Mouse (Mus musculus) midbrain, embryonic 12.5 days (tissue): ENCODE measurements around the gene Hist1h4a. TPM values are rescaled to one million over a fixed set of nuclear protein-coding genes. Genes with fewer than 3 reads are reported as not detected.
"Not testable (repeated sequence)": the region's sequence is repeated elsewhere in the genome, so short reads cannot be mapped to it uniquely, and the experiment has no call there.

Experiments used
- ATAC-seq: fragments of 200-750 bp; cut with Nextera tagmentation; 2 replicates; pipeline ENCODE4 v1.8.0; 2017; ENCODE audit warnings: low read depth, moderate TSS enrichment, moderate library complexity; ENCODE audit not compliant: low FRiP score
- H3K27ac ChIP-seq: fragments of 300-500 bp; sonication (generic); replicated peaks from 2 replicates; pipeline ENCODE4 v1.5.1; 2016; ENCODE audit warnings: mild to moderate bottlenecking
- H3K27me3 ChIP-seq: fragments of 300-500 bp; sonication (generic); 2 replicates; pipeline ENCODE4 v1.6.1; 2016; ENCODE audit warnings: mild to moderate bottlenecking
- H3K36me3 ChIP-seq: fragments of 300-500 bp; sonication (generic); 2 replicates; pipeline ENCODE4 v1.6.1; 2016
- H3K4me1 ChIP-seq: fragments of 300-500 bp; sonication (generic); 2 replicates; pipeline ENCODE4 v1.6.1; 2016
- H3K4me2 ChIP-seq: fragments of 300-500 bp; sonication (generic); replicated peaks from 2 replicates; pipeline ENCODE4 v1.6.1; 2016; ENCODE audit warnings: mild to moderate bottlenecking, moderate library complexity
- H3K4me3 ChIP-seq: fragments of 300-500 bp; sonication (generic); 2 replicates; pipeline ENCODE4 v1.5.1; 2016; ENCODE audit warnings: mild to moderate bottlenecking
- H3K9ac ChIP-seq: fragments of 300-500 bp; sonication (generic); replicated peaks from 2 replicates; pipeline ENCODE4 v1.6.1; 2016; ENCODE audit warnings: mild to moderate bottlenecking, moderate library complexity
- H3K9me3 ChIP-seq: fragments of 300-500 bp; sonication (generic); 2 replicates; pipeline ENCODE4 v1.6.1; 2016; ENCODE audit warnings: mild to moderate bottlenecking
- WGBS: fragments of 180-500 bp; shearing (Covaris S2); methylation state at CpG from one replicate; pipeline ENCODE4 v1.1.7; 2016; 5-methylcytosine and 5-hydroxymethylcytosine counted together
- polyA plus RNA-seq: library from polyadenylated mRNA; unstranded; fragments of >200 nt; fragmentation: Nextera tagmentation; extraction: Ambion mirVana; gene quantifications from 2 replicates; pipeline ENCODE4 v1.2.1, GENCODE M21; 2016

The Hist1h4a gene
- polyA plus RNA-seq, 1 experiment from 2014 or later = 0.41 TPM

DNA sequence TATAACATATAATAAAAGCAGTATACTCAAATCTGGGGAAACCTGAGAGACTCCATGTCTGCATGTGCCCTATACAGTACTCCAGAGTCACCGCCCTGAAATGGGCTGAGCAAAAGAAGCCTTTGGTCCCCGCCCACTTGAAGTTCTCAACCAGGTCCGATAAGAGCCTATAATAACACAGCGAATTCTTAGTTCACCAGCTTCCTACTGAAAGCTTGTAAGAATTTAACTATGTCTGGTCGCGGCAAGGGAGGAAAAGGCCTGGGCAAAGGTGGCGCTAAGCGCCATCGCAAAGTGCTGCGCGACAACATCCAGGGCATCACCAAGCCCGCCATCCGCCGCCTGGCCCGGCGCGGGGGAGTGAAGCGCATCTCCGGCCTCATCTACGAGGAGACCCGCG lies 4.2 kb downstream of the Hist1h4a start, which contains the start of gene Hist1h4b:
Hist1h4b (plus strand) TSS at position 224 of the 400 bp plus-strand sequence.
- Histone ChIP-seq H3K9me3 (no peaks in the 10 kb centered on the region), H3K27ac (peak within 1 kb of the TSS; percentile 86), H3K4me3 (peak within 1 kb of the TSS; percentile 42), H3K4me1 (peaks cover 25% of the 10 kb centered on the region; the same call in 1 of the 2 replicates), H3K36me3 (no peaks in the 10 kb centered on the region), H3K4me2 (peak within 1 kb of the TSS; percentile 58), H3K9ac (peak within 1 kb of the TSS; percentile 61), H3K27me3 (no peaks in the 10 kb centered on the region)
- peak; percentile 68 for ATAC-seq
- WGBS = under 1% methylated on average over 17 of the region's 22 CpGs

DNA sequence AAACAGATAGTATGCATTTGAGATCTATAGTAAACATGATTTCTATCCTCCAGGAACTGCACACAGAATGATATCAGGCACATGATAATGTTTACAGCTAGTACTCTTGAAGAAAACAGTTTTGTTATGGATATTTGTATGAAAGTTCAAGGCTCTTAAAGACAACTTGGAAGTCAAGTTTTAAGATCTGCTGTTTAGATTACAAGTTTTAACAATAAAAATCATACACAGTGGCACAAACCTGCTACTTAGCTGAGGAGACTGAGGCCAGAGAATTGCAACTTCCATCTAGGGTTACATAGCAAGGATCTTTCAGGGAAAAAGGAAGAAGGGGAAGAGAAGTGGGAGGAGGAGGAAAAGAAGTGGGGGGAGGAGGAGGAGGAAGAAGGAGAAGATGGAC lies 6.0 kb downstream of the Hist1h4a start:
- ATAC-seq = no peak
- H3K9me3 ChIP-seq = no peaks in the 10 kb centered on the region
- no peak overlapping the region for H3K4me2 ChIP-seq
- no peaks in the 10 kb centered on the region for H3K36me3 ChIP-seq
- H3K9ac ChIP-seq = no peak overlapping the region
- peaks cover 14% of the 10 kb centered on the region; the same call in 1 of the 2 replicates for H3K4me1 ChIP-seq
- H3K27ac ChIP-seq = no peak overlapping the region
- H3K27me3 ChIP-seq = no peaks in the 10 kb centered on the region
- H3K4me3 ChIP-seq = no peak overlapping the region

DNA sequence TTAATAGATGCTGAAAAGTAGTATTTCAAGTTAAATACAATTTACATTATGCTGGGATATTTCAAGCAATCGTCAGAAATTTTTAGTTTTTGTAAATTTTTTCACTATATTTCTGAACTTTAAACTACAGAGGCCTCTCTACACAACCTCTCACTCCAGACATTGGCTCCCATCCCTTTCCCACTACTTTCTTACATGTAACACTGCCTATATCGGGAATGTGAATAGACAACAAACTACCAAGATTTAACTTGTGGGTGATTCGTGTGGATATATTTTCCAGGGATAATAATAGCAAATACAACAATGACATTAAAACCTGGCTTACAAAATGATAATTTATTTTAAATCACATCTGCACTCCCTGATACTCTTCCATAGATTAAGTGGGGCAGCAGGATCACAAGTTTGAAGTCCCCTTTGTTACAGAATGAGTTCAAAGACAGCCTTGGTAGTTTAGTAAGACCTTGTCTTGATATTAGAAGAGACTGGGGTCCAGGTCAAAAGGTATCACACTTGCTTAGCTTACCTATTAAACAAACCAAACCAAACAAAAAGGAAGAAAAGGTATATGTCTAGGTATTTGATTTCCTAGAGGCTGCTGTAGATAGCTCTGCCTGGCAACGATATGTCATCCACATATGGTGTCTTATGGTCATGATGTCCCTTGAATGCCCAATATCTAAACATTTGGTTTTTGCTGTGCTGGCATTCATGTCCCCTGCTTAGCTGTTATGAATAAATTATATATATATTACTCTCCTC lies 7.5 kb downstream of the Hist1h4a start:
- ATAC-seq = no peak
- H3K4me1 ChIP-seq = peaks cover 12% of the 10 kb centered on the region; the same call in 1 of the 2 replicates
- H3K9ac ChIP-seq = no peak overlapping the region
- H3K27me3 ChIP-seq = no peaks in the 10 kb centered on the region
- peak overlapping the region; percentile 79 for H3K27ac ChIP-seq
- peak overlapping the region; percentile 52 for H3K4me2 ChIP-seq
- H3K36me3 ChIP-seq = no peaks in the 10 kb centered on the region
- 63% methylated on average over 4 of the region's 4 CpGs for WGBS
- no peak overlapping the region for H3K4me3 ChIP-seq
- no peaks in the 10 kb centered on the region for H3K9me3 ChIP-seq

DNA sequence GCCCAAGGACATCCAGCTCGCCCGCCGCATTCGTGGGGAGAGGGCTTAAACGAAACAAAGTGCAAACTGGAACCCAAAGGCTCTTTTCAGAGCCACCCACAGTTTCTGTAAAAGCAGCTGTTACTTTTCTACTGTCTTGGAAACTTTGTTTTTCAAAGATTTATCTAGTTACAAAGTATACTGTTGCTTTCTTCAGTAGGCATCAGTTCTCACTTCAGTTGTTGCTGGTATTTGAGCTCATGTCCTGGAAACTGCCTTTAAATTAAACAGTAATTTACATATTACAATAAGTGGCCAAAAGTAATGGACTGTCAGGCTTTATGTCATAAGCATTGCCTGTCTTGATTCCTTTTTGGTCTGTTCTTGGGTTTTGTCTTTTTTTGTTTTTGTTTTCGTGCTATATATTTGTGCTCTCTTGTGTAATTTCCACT lies 8.3 kb downstream of the Hist1h4a start:
- Histone ChIP-seq H3K36me3 (no peaks in the 10 kb centered on the region), H3K27ac (peak overlapping the region; percentile 79), H3K4me2 (peak overlapping the region; percentile 52), H3K4me3 (peak overlapping the region; percentile 40), H3K27me3 (no peaks in the 10 kb centered on the region), H3K4me1 (peaks cover 19% of the 10 kb centered on the region), H3K9me3 (no peaks in the 10 kb centered on the region), H3K9ac (peak overlapping the region; percentile 47)
- no peak for ATAC-seq
- WGBS = under 1% methylated on average over 6 of the region's 6 CpGs

DNA sequence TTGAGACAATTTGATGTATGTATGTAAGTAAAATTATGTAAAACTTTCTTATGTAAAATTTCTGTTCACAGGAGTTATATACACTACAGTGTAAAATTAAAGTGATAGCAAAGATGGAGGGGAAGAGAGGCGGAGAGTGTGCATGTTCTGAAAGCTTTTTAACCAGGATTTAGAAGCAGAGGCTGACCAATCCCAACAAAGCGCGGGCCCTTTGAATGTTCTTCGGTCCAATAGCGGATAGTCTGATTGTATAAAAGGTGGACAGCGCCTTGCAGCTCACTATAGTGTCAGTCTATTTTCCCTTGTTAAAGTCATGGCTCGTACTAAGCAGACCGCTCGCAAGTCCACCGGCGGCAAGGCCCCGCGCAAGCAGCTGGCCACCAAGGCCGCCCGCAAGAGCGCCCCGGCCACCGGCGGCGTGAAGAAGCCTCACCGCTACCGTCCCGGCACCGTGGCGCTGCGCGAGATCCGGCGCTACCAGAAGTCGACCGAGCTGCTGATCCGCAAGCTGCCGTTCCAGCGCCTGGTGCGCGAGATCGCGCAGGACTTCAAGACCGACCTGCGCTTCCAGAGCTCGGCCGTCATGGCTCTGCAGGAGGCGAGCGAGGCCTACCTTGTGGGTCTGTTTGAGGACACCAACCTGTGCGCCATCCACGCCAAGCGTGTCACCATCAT lies 8.8 kb downstream of the Hist1h4a start, which contains the start of gene Hist1h3b:
Hist1h3b (plus strand) TSS at position 201 of the 675 bp plus-strand sequence.
- Histone ChIP-seq H3K4me1 (peaks cover 19% of the 10 kb centered on the region), H3K27ac (peak within 1 kb of the TSS; percentile 95), H3K4me3 (peak within 1 kb of the TSS; percentile 47), H3K9ac (peak within 1 kb of the TSS; percentile 54), H3K4me2 (peak within 1 kb of the TSS; percentile 60)
- not testable (repeated sequence) for H3K36me3 ChIP-seq, H3K27me3 ChIP-seq, H3K9me3 ChIP-seq
- peak; percentile 85 for ATAC-seq
- WGBS = 1% methylated on average over 16 of the region's 47 CpGs

DNA sequence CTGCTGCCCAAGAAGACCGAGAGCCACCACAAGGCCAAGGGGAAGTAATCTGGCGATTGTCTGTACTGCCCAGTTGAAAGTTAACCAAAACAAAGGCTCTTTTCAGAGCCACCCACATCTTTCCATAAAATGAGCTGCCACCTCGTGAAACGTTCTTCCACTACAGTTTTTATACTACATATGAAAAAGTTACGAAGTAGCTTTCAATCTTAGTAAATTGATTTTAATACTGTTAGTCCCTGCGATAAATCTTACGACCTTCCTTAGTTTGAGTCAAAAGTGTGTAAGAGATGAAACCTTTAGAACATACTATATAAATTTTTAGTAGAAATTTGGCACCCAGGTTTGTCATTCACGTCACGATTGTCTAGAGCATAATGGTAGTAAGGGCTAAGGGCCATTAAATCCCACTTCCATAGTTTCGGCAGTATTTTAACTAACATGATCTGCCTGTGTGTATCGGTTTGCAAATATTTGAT lies 9.5 kb downstream of the Hist1h4a start:
- Histone ChIP-seq H3K4me1 (peaks cover 22% of the 10 kb centered on the region), H3K27ac (peak overlapping the region; percentile 95), H3K4me2 (peak overlapping the region; percentile 60), H3K9me3 (no peaks in the 10 kb centered on the region), H3K27me3 (no peaks in the 10 kb centered on the region), H3K4me3 (peak overlapping the region; percentile 47), H3K36me3 (no peaks in the 10 kb centered on the region), H3K9ac (peak overlapping the region; percentile 54; the same call in 1 of the 2 replicates)
- WGBS = 1% methylated on average over 11 of the region's 11 CpGs
- peak; percentile 21 for ATAC-seq

DNA sequence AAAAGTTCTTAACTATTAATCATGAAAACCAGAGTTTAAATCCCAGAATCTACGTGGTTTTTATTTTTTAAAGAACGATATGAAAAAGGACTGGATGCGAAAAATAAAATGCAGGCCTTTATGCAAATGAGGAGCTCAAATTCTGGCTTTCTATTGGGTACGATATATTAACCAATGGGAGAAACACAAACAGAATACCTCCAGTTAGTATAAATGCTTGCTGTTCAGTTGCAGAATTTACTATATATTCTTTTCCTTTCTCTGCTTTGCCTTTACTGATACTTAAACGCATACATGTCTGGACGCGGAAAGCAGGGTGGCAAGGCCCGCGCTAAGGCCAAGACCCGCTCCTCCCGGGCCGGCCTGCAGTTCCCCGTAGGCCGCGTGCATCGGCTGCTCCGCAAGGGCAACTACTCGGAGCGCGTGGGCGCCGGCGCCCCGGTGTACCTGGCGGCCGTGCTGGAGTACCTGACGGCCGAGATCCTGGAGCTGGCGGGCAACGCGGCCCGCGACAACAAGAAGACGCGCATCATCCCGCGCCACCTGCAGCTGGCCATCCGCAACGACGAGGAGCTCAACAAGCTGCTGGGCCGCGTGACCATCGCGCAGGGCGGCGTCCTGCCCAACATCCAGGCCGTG lies 10.1 kb downstream of the Hist1h4a start, which contains the start of gene Hist1h2ab:
Hist1h2ab (plus strand) TSS at position 288 of the 639 bp plus-strand sequence.
- H3K9me3 ChIP-seq, H3K36me3 ChIP-seq, H3K27me3 ChIP-seq: not testable (repeated sequence)
- under 1% methylated on average over 35 of the region's 47 CpGs for WGBS
- Histone ChIP-seq H3K9ac (peak within 1 kb of the TSS; percentile 54), H3K4me1 (peaks cover 22% of the 10 kb centered on the region), H3K4me2 (peak within 1 kb of the TSS; percentile 60), H3K27ac (peak within 1 kb of the TSS; percentile 95), H3K4me3 (peak within 1 kb of the TSS; percentile 47)
- peak; percentile 47 for ATAC-seq

DNA sequence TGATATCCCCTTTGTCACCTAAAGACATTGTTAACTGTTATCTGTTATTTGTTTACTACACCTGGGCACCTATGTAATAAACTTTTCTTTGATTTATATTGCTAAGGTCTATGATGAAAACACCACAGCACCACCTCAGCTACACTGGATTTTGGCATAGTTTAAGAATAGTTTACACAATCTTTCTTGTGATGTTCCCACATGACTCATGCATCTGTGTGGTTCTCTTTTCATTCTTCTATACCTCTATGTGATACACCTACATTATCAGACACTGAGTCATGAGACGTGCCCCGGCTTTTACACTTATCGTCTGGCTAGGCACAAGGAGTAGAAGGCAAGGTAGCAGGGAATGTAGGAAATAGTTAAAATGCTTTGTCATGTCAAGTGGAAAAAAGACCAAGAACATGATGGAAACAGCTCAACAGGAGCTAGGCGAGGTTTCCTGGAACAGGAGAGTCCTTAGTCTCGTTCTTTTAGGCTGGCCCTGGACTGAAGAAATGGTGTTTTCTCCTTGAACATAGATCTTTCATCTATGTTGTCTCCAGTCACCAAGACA lies 11.4 kb downstream of the Hist1h4a start:
- Histone ChIP-seq H3K9me3 (no peaks in the 10 kb centered on the region), H3K27me3 (no peaks in the 10 kb centered on the region), H3K4me1 (peaks cover 25% of the 10 kb centered on the region), H3K36me3 (no peaks in the 10 kb centered on the region), H3K27ac (peak overlapping the region; percentile 70; the same call in 1 of the 2 replicates), H3K4me2 (no peak overlapping the region), H3K9ac (no peak overlapping the region), H3K4me3 (no peak overlapping the region)
- ATAC-seq = no peak
- 90% methylated on average over 5 of the region's 5 CpGs for WGBS

DNA sequence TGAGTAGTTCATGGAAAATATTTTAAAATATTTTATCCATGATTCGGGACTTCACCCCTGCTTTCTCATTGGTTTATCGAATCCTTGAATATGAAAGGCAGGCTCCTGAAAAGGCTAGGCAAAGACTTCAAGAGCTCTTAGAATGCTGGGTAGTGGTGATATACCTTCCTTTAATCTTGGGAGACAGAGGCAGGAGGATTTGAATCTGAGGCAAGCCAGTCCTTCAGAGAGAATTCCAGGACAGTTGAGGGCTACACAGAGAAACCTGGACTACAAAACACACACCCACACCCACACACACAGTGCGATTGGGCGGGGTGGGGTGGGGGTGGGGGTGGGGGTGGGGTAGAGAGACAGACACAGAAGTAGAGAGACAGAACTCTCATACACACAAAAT lies 13.1 kb downstream of the Hist1h4a start:
- H3K4me2 ChIP-seq = peak overlapping the region; percentile 67
- peak overlapping the region; percentile 98 for H3K27ac ChIP-seq
- no peaks in the 10 kb centered on the region for H3K9me3 ChIP-seq
- no peaks in the 10 kb centered on the region for H3K36me3 ChIP-seq
- no peaks in the 10 kb centered on the region for H3K27me3 ChIP-seq
- peaks cover 24% of the 10 kb centered on the region for H3K4me1 ChIP-seq
- H3K4me3 ChIP-seq = no peak overlapping the region
- H3K9ac ChIP-seq = no peak overlapping the region; the same call in 1 of the 2 replicates
- ATAC-seq = no peak
- 3% methylated on average over 4 of the region's 4 CpGs for WGBS

DNA sequence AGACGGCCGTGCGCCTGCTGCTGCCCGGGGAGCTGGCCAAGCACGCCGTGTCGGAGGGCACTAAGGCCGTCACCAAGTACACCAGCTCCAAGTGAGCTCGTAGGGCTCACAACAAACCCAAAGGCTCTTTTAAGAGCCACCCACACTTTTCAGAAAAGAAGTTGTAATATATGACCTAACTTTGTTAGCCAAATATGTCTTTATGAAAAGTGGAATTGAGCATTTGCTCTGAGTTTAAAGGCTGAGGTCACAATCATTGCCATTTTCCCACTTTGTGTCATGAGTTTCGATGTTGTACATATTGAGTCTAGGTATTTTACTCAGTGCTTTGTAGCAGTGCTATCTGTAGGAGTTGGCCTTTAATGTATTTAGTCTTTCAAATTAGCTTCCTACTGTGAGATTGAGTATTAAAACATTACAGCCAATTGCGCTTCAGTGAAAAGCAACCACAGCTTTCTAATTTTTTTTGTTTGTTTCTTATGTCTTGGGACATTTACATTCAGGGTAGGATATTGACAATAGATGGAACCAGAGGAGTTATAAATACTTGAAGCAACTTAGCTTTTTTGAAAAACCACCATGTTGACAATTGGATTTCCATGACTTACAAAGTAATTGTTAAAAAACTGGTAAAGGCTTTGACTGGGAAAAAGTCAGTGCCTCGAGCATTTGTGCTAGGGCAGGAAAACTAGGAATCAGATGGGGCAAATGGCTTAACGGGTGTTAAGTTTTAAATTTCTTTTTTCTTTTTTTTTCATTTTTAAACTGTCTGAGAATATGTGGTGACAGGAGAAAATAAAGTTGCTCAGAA lies 13.7 kb downstream of the Hist1h4a start:
- no peaks in the 10 kb centered on the region for H3K36me3 ChIP-seq
- 2% methylated on average over 13 of the region's 13 CpGs for WGBS
- H3K4me3 ChIP-seq = peak overlapping the region; percentile 47
- peak; percentile 7; the same call in 1 of the 2 replicates for ATAC-seq
- peak overlapping the region; percentile 47 for H3K9ac ChIP-seq
- H3K4me2 ChIP-seq = peak overlapping the region; percentile 67
- H3K27ac ChIP-seq = peak overlapping the region; percentile 98
- H3K27me3 ChIP-seq = no peaks in the 10 kb centered on the region
- H3K4me1 ChIP-seq = peaks cover 21% of the 10 kb centered on the region
- no peaks in the 10 kb centered on the region for H3K9me3 ChIP-seq
